Mouse (Mus musculus) CH12.LX (cell line): ENCODE results near the gene Rasl11b. TPM values are rescaled to one million over a fixed set of nuclear protein-coding genes. Genes with fewer than 3 reads are reported as not detected.

Experiments used
- DNase-seq: peaks from one replicate; pipeline ENCODE4 v3.0.0-alpha.2; 2013; ENCODE audit errors: extremely low read depth
- H3K27ac ChIP-seq: 2 replicates; pipeline ENCODE4 v1.5.1; 2012; ENCODE audit warnings: low read depth, mild to moderate bottlenecking, control low read depth, moderate library complexity; ENCODE audit not compliant: insufficient read depth
- H3K27me3 ChIP-seq: replicated peaks from 2 replicates; pipeline ENCODE3; 2012; ENCODE audit warnings: inconsistent platforms
- H3K36me3 ChIP-seq, 2 experiments: replicated peaks in 1 of 2; 2 replicates each; pipeline versions ENCODE3 to v1.6.1; 2012; ENCODE audit warnings: inconsistent platforms in 1 of 2, low read length in 1 of 2, mild to moderate bottlenecking in 1 of 2, mixed read lengths in 1 of 2, moderate library complexity in 1 of 2; ENCODE audit not compliant: control insufficient read depth in 1 of 2, insufficient read depth in 1 of 2
- H3K4me1 ChIP-seq, 2 experiments: 2 replicates each; pipeline ENCODE4 v1.6.1; 2012; ENCODE audit warnings: inconsistent platforms in 1 of 2, moderate library complexity in 1 of 2; ENCODE audit not compliant: insufficient read depth in 2 of 2, control insufficient read depth in 1 of 2
- H3K4me2 ChIP-seq: 2 replicates; pipeline ENCODE4 v1.6.1; 2012; ENCODE audit warnings: low read depth, mild to moderate bottlenecking, control low read depth; ENCODE audit not compliant: poor library complexity, insufficient read depth, severe bottlenecking
- H3K4me3 ChIP-seq, 3 experiments: fragments of 150-350 bp in 1 of 3; sonication (generic) in 1 of 3; replicated peaks in 1 of 3; 2 replicates each; pipeline versions ENCODE3 to v1.5.1; 2011 to 2012; ENCODE audit warnings: low read depth in 2 of 3, low read length in 2 of 3, mild to moderate bottlenecking in 2 of 3, moderate library complexity in 2 of 3, control low read depth in 1 of 3, improper control_type of control experiment in 1 of 3, inconsistent platforms in 1 of 3, mixed read lengths in 1 of 3; ENCODE audit not compliant: poor library complexity in 1 of 3
- H3K79me2 ChIP-seq: replicated peaks from 2 replicates; pipeline ENCODE4 v1.6.1; 2012; ENCODE audit warnings: mild to moderate bottlenecking, moderate library complexity; ENCODE audit not compliant: control insufficient read depth, poor library complexity, insufficient read depth, severe bottlenecking; ENCODE audit errors: extremely low read depth
- H3K9ac ChIP-seq: 2 replicates; pipeline ENCODE4 v1.6.1; 2012; ENCODE audit warnings: low read depth, mild to moderate bottlenecking, control low read depth, moderate library complexity; ENCODE audit not compliant: insufficient read depth
- H3K9me3 ChIP-seq: replicated peaks from 2 replicates; pipeline ENCODE3; 2012; ENCODE audit warnings: low read length, inconsistent platforms, mixed read lengths
- E2F4 ChIP-seq: IDR thresholded peaks from 2 replicates; pipeline ENCODE4 v1.6.1; 2011; ENCODE audit warnings: low read depth, low read length, improper control_type of control experiment; ENCODE audit not compliant: insufficient replicate concordance
- ELF1 ChIP-seq: IDR thresholded peaks from 2 replicates; pipeline ENCODE4 v1.6.1; 2014; ENCODE audit warnings: low read depth, mild to moderate bottlenecking, inconsistent platforms, low read length, improper control_type of control experiment
- EP300 ChIP-seq: IDR thresholded peaks from 2 replicates; pipeline ENCODE4 v1.6.1; 2011; ENCODE audit warnings: low read length, improper control_type of control experiment
- ETS1 ChIP-seq: conservative IDR thresholded peaks from 2 replicates; pipeline ENCODE4 v1.6.1; 2012; ENCODE audit warnings: low read depth, mild to moderate bottlenecking, inconsistent platforms, low read length, improper control_type of control experiment, moderate library complexity
- IRF4 ChIP-seq: IDR thresholded peaks from 2 replicates; pipeline ENCODE4 v1.6.1; 2014; ENCODE audit warnings: low read depth, mild to moderate bottlenecking, inconsistent platforms, low read length, improper control_type of control experiment
- JUN ChIP-seq: IDR thresholded peaks from 2 replicates; pipeline ENCODE4 v1.6.1; 2011; ENCODE audit warnings: low read depth, mild to moderate bottlenecking, low read length, improper control_type of control experiment, moderate library complexity; ENCODE audit not compliant: insufficient read depth
- MAFK ChIP-seq: IDR thresholded peaks from 2 replicates; pipeline ENCODE4 v1.6.1; 2011; ENCODE audit warnings: low read length, improper control_type of control experiment; ENCODE audit not compliant: insufficient replicate concordance
- MAZ ChIP-seq: IDR thresholded peaks from 2 replicates; pipeline ENCODE4 v1.6.1; 2012; ENCODE audit warnings: low read depth, mild to moderate bottlenecking, inconsistent platforms, low read length, improper control_type of control experiment, moderate library complexity
- MXI1 ChIP-seq: IDR thresholded peaks from 2 replicates; pipeline ENCODE4 v1.6.1; 2011; ENCODE audit warnings: mild to moderate bottlenecking, low read depth, low read length, improper control_type of control experiment
- POLR2AphosphoS2 ChIP-seq: IDR thresholded peaks from 2 replicates; pipeline ENCODE4 v1.6.1; 2011; ENCODE audit warnings: low read depth, low read length, improper control_type of control experiment
- RCOR1 ChIP-seq: conservative IDR thresholded peaks from 2 replicates; pipeline ENCODE4 v1.6.1; 2012; ENCODE audit warnings: low read depth, mild to moderate bottlenecking, inconsistent platforms, low read length, improper control_type of control experiment
- TBP ChIP-seq: conservative IDR thresholded peaks from 2 replicates; pipeline ENCODE4 v1.6.1; 2011; ENCODE audit warnings: low read depth, low read length, improper control_type of control experiment
- TCF12 ChIP-seq: IDR thresholded peaks from 2 replicates; pipeline ENCODE4 v1.6.1; 2014; ENCODE audit warnings: low read depth, mild to moderate bottlenecking, inconsistent platforms, low read length, improper control_type of control experiment
- ZKSCAN1 ChIP-seq: IDR thresholded peaks from 2 replicates; pipeline ENCODE4 v1.6.1; 2012; ENCODE audit warnings: low read depth, inconsistent platforms, low read length, improper control_type of control experiment, borderline replicate concordance
- ZNF384 ChIP-seq: IDR thresholded peaks from 2 replicates; pipeline ENCODE4 v1.6.1; 2012; ENCODE audit warnings: low read depth, low read length, improper control_type of control experiment, inconsistent platforms
- dilution Hi-C: fragments of 300-500 bp; cut with MboI; formaldehyde crosslinking; loops from 2 replicates; pipeline ENCODE4 v1.14.3; 2020; ENCODE audit warnings: low sequenced_read_pairs; ENCODE audit not compliant: extremely low pct_unique_long_range_greater_than_20kb, extremely low pct_ligation_motif_present
- in situ Hi-C: fragments of 300-500 bp; cut with MboI; formaldehyde crosslinking; loops from 3 replicates; pipeline ENCODE4 v1.14.3; 2019; ENCODE audit warnings: low sequenced_read_pairs, low pct_ligation_motif_present, low pct_unique_long_range_greater_than_20kb, mixed read lengths
- polyA plus RNA-seq: library from polyadenylated mRNA; unstranded; fragments of >175 nt; gene quantifications from 2 replicates; pipeline ENCODE4 v1.2.1, GENCODE M21; 2012; ENCODE audit warnings: low read depth; ENCODE audit not compliant: insufficient read length
- total RNA-seq, 2 experiments: library from RNA; depleted of rRNA; stranded (reverse); fragments of 300-350 nt in 1 of 2; fragments of >200 nt in 1 of 2; gene quantifications; 2 replicates each; pipeline ENCODE4 v1.2.3; 2012 to 2014

Gene Rasl11b
- total and polyA plus RNA-seq, 3 experiments: 0.21 to 2.7 (median 0.60) TPM

- H3K4me3 ChIP-seq: no peak overlapping the region
- no peak overlapping the region for H3K27ac ChIP-seq
- no peak overlapping the region for H3K4me2 ChIP-seq
- no peaks in the 10 kb centered on the region for H3K79me2 ChIP-seq
- TF ChIP-seq MAZ (no peak), TBP (no peak), JUN (no peak), POLR2AphosphoS2 (no peak), TCF12 (no peak), ZNF384 (no peak), MAFK (no peak), ETS1 (no peak), EP300 (no peak), E2F4 (no peak), MXI1 (no peak), IRF4 (no peak), ELF1 (no peak), RCOR1 (no peak), ZKSCAN1 (no peak)
- H3K4me1 ChIP-seq: peaks cover 0 to 11% of the 10 kb centered on the region in 2 experiments; a peak in 1 of 4 replicates
- no peaks in the 10 kb centered on the region for H3K36me3 ChIP-seq
- no peak overlapping the region for H3K9ac ChIP-seq
- DNase-seq: no peak
- no peaks in the 10 kb centered on the region for H3K9me3 ChIP-seq
- dilution Hi-C loops: no loop called here
- no peaks in the 10 kb centered on the region for H3K27me3 ChIP-seq
- in situ Hi-C loops: no loop called here
Measured at GRCm38 (mm10) chr5:74246971-74247370, 51.9 kb downstream of the Rasl11b start.

Other genes starting within 250 kb of the Rasl11b start
- 5.1 and 6.6 TPM in 2 replicates for gene Usp46, start 126.9 kb upstream of the Rasl11b start, total RNA-seq (2012; rRNA removed)
- gene Usp46, start 126.9 kb upstream of the Rasl11b start, total RNA-seq (2014; rRNA removed): 16.3 and 18.1 TPM in 2 replicates
- gene Usp46, start 126.9 kb upstream of the Rasl11b start, polyA plus RNA-seq: 12.7 and 15.6 TPM in 2 replicates